Mouse (Mus musculus): ENCODE measurements at regions not wholly inside any gene's neighbourhood (a gene's known extent, or its start where the extent isn't known, plus 50 kb on each side); places are given as distances from the start of the nearest gene placed in this dataset.

GRCm38 (mm10) chr14:111353518-111353917 is 321.4 kb upstream of the Slitrk5 start:
- H3K27me3 ChIP-seq (replicated peaks), result no peaks in the 10 kb centered on the region
- no peak overlapping the region for H3K4me3 ChIP-seq (replicated peaks)
- no peak overlapping the region for H3K4me2 ChIP-seq (replicated peaks)
- H3K9me3 ChIP-seq, result no peaks in the 10 kb centered on the region
- no peak overlapping the region for H3K9ac ChIP-seq
- ATAC-seq, result no peak
- 71% methylated on average over 5 of the region's 5 CpGs for WGBS
- no peaks in the 10 kb centered on the region for H3K4me1 ChIP-seq (replicated peaks)
- no peak overlapping the region for H3K27ac ChIP-seq
- H3K36me3 ChIP-seq, result no peaks in the 10 kb centered on the region

GRCm38 (mm10) chr14:111396803-111397202 is 278.1 kb upstream of the Slitrk5 start:
- Histone ChIP-seq H3K9ac (no peak overlapping the region), H3K36me3 (no peaks in the 10 kb centered on the region), H3K4me1 (replicated peaks) (no peaks in the 10 kb centered on the region), H3K9me3 (no peaks in the 10 kb centered on the region), H3K27ac (no peak overlapping the region), H3K4me2 (replicated peaks) (no peak overlapping the region), H3K4me3 (replicated peaks) (no peak overlapping the region), H3K27me3 (replicated peaks) (no peaks in the 10 kb centered on the region)
- ATAC-seq, result no peak
- WGBS, result 53% methylated on average over 1 of the region's 1 CpGs

- WGBS, result 55% methylated on average over 3 of the region's 3 CpGs
- no peak for ATAC-seq
- Histone ChIP-seq H3K9ac (no peak overlapping the region), H3K4me1 (replicated peaks) (no peaks in the 10 kb centered on the region), H3K9me3 (no peaks in the 10 kb centered on the region), H3K27ac (no peak overlapping the region), H3K4me3 (replicated peaks) (no peak overlapping the region), H3K36me3 (no peaks in the 10 kb centered on the region), H3K27me3 (replicated peaks) (no peaks in the 10 kb centered on the region), H3K4me2 (replicated peaks) (no peak overlapping the region)
Observed at GRCm38 (mm10) chr14:111400809-111401208, 274.1 kb upstream of the Slitrk5 start.

GRCm38 (mm10) chr14:111402538-111402937 is 272.4 kb upstream of the Slitrk5 start:
- no peak overlapping the region for H3K4me2 ChIP-seq (replicated peaks)
- no peaks in the 10 kb centered on the region for H3K27me3 ChIP-seq (replicated peaks)
- no peak for ATAC-seq
- no peaks in the 10 kb centered on the region for H3K36me3 ChIP-seq
- H3K4me1 ChIP-seq (replicated peaks), result no peaks in the 10 kb centered on the region
- no peak overlapping the region for H3K4me3 ChIP-seq (replicated peaks)
- no peaks in the 10 kb centered on the region for H3K9me3 ChIP-seq
- no peak overlapping the region for H3K27ac ChIP-seq
- 81% methylated on average over 1 of the region's 1 CpGs for WGBS
- no peak overlapping the region for H3K9ac ChIP-seq

GRCm38 (mm10) chr14:111403555-111403954 is 271.3 kb upstream of the Slitrk5 start:
- Histone ChIP-seq H3K9ac (no peak overlapping the region), H3K36me3 (no peaks in the 10 kb centered on the region), H3K4me2 (replicated peaks) (no peak overlapping the region), H3K9me3 (no peaks in the 10 kb centered on the region), H3K27ac (no peak overlapping the region), H3K4me3 (replicated peaks) (no peak overlapping the region), H3K27me3 (replicated peaks) (no peaks in the 10 kb centered on the region), H3K4me1 (replicated peaks) (no peaks in the 10 kb centered on the region)
- ATAC-seq, result no peak
- 63% methylated on average over 1 of the region's 1 CpGs for WGBS

GRCm38 (mm10) chr14:111413543-111413942 is 261.4 kb upstream of the Slitrk5 start:
- Histone ChIP-seq H3K36me3 (no peaks in the 10 kb centered on the region), H3K9me3 (no peaks in the 10 kb centered on the region), H3K27ac (no peak overlapping the region), H3K27me3 (replicated peaks) (no peaks in the 10 kb centered on the region), H3K4me3 (replicated peaks) (no peak overlapping the region), H3K4me2 (replicated peaks) (no peak overlapping the region), H3K4me1 (replicated peaks) (no peaks in the 10 kb centered on the region), H3K9ac (no peak overlapping the region)
- no peak for ATAC-seq
- WGBS, result 81% methylated on average over 3 of the region's 3 CpGs

GRCm38 (mm10) chr14:111418531-111418930 is 256.4 kb upstream of the Slitrk5 start:
- no peaks in the 10 kb centered on the region for H3K36me3 ChIP-seq
- H3K4me3 ChIP-seq (replicated peaks), result no peak overlapping the region
- no peaks in the 10 kb centered on the region for H3K27me3 ChIP-seq (replicated peaks)
- WGBS, result 77% methylated on average over 3 of the region's 3 CpGs
- H3K27ac ChIP-seq, result no peak overlapping the region
- no peaks in the 10 kb centered on the region for H3K4me1 ChIP-seq (replicated peaks)
- no peaks in the 10 kb centered on the region for H3K9me3 ChIP-seq
- H3K9ac ChIP-seq, result no peak overlapping the region
- H3K4me2 ChIP-seq (replicated peaks), result no peak overlapping the region
- no peak for ATAC-seq

GRCm38 (mm10) chr14:111429101-111429857 is 245.6 kb upstream of the Slitrk5 start:
- H3K27ac ChIP-seq, result no peak overlapping the region
- H3K27me3 ChIP-seq (replicated peaks), result no peaks in the 10 kb centered on the region
- 92% methylated on average over 2 of the region's 2 CpGs for WGBS
- no peak overlapping the region for H3K4me2 ChIP-seq (replicated peaks)
- H3K9me3 ChIP-seq, result no peaks in the 10 kb centered on the region
- H3K4me3 ChIP-seq (replicated peaks), result no peak overlapping the region
- H3K9ac ChIP-seq, result no peak overlapping the region
- no peak for ATAC-seq
- no peaks in the 10 kb centered on the region for H3K36me3 ChIP-seq
- no peaks in the 10 kb centered on the region for H3K4me1 ChIP-seq (replicated peaks)
